Mouse (Mus musculus) liver, embryonic 14.5 days (tissue): Measurements from ENCODE around the gene Txnrd2. TPM values are rescaled to one million over a fixed set of nuclear protein-coding genes. Genes with fewer than 3 reads are reported as not detected.

ENCODE experiments used
- ATAC-seq: fragments of 200-750 bp; cut with Nextera tagmentation; 2 replicates; pipeline ENCODE4 v1.8.0; 2017; ENCODE audit warnings: moderate number of reproducible peaks, mild to moderate bottlenecking, moderate library complexity; ENCODE audit not compliant: insufficient read depth
- DNase-seq, 3 experiments: peaks; one replicate each; pipeline ENCODE4 v3.0.0-alpha.2; 2012 to 2013; ENCODE audit warnings: low read depth in 3 of 3, low spot score in 3 of 3
- H3K27ac ChIP-seq: fragments of 300-500 bp; sonication (generic); 2 replicates; pipeline ENCODE4 v1.5.1; 2014; ENCODE audit warnings: moderate library complexity, mild to moderate bottlenecking, control low read depth, inconsistent platforms
- H3K27me3 ChIP-seq: fragments of 300-500 bp; sonication (generic); 2 replicates; pipeline ENCODE4 v1.6.1; 2014; ENCODE audit warnings: mild to moderate bottlenecking, low read length, moderate library complexity; ENCODE audit not compliant: control insufficient read depth, insufficient read depth
- H3K36me3 ChIP-seq: fragments of 300-500 bp; sonication (generic); replicated peaks from 2 replicates; pipeline ENCODE4 v1.6.1; 2014; ENCODE audit warnings: low read depth; ENCODE audit not compliant: control insufficient read depth, insufficient read depth
- H3K4me1 ChIP-seq, 2 experiments: fragments of 200-500 bp in 1 of 2; fragments of 300-500 bp in 1 of 2; sonication (generic) in 1 of 2; replicated peaks; 2 replicates each; pipeline ENCODE4 v1.6.1; 2012 to 2014; ENCODE audit warnings: antibody characterized with exemption in 1 of 2, inconsistent platforms in 1 of 2, low read length in 1 of 2; ENCODE audit not compliant: control insufficient read depth in 2 of 2, insufficient read depth in 2 of 2
- H3K4me2 ChIP-seq: fragments of 300-500 bp; sonication (generic); 2 replicates; pipeline ENCODE4 v1.6.1; 2014; ENCODE audit warnings: low read depth, mild to moderate bottlenecking, control low read depth, moderate library complexity
- H3K4me3 ChIP-seq, 2 experiments: fragments of 200-500 bp in 1 of 2; fragments of 300-500 bp in 1 of 2; sonication (generic) in 1 of 2; 2 replicates each; pipeline ENCODE4 v1.5.1; 2012 to 2014; ENCODE audit warnings: low read depth in 2 of 2, low read length in 2 of 2, mild to moderate bottlenecking in 2 of 2, control low read depth in 1 of 2, inconsistent platforms in 1 of 2, moderate library complexity in 1 of 2; ENCODE audit not compliant: insufficient read depth in 1 of 2
- H3K9ac ChIP-seq: fragments of 300-500 bp; sonication (generic); replicated peaks from 2 replicates; pipeline ENCODE4 v1.6.1; 2014; ENCODE audit warnings: mild to moderate bottlenecking, control low read depth, moderate library complexity
- H3K9me3 ChIP-seq: fragments of 300-500 bp; sonication (generic); 2 replicates; pipeline ENCODE4 v1.6.1; 2016; ENCODE audit warnings: low read length, mixed read lengths; ENCODE audit not compliant: control insufficient read depth
- CTCF ChIP-seq: IDR thresholded peaks from 2 replicates; pipeline ENCODE4 v1.5.1; 2016; ENCODE audit warnings: antibody characterized with exemption, low read depth, control low read depth
- EP300 ChIP-seq: IDR thresholded peaks from 2 replicates; pipeline ENCODE4 v1.6.1; 2016; ENCODE audit warnings: antibody characterized with exemption, low read depth
- WGBS: fragments of 180-500 bp; shearing (Covaris S2); extraction: QIAGEN DNeasy Blood & Tissue Kit; methylation state at CpG from one replicate; pipeline ENCODE4 v1.1.7; 2014; ENCODE audit not compliant: insufficient replicate concordance; 5-methylcytosine and 5-hydroxymethylcytosine counted together
- polyA plus RNA-seq, 2 experiments: library from polyadenylated mRNA; depleted of rRNA in 1 of 2; stranded (reverse) in 1 of 2; unstranded in 1 of 2; fragments of >200 nt; fragmentation: Nextera tagmentation in 1 of 2; extraction: Ambion mirVana in 1 of 2; gene quantifications; 2 replicates each; pipeline versions ENCODE4 v1.2.1 to v1.2.3; 2012 to 2014

Txnrd2 gene
- polyA plus RNA-seq, 2 experiments, result 112 to 113 TPM

DNA sequence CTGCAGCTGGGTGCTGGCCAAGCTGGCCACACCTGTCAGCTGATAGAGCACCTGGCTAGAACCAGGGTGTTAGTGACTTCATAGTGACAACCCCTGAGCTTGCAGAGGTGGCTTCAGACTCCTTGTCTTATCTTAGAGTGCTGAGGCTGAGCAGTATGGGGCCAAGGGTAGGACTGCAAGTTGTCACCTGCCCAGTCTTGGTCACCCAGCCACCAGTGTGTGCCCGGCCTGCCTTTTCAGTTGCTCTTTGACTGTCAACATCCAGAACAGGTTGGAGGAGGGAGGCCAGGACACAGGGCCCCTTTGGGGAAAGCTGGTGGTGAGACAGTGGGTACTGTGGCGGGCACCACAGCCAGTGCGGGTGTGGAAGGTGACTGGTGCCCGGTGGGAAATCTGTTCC, 22.8 kb downstream of the Txnrd2 start:
- Histone ChIP-seq H3K4me1 (no peaks in the 10 kb centered on the region), H3K27ac (no peak overlapping the region), H3K36me3 (peaks cover 79% of the 10 kb centered on the region), H3K4me2 (no peak overlapping the region), H3K4me3 (no peak overlapping the region), H3K9me3 (no peaks in the 10 kb centered on the region), H3K9ac (no peak overlapping the region), H3K27me3 (no peaks in the 10 kb centered on the region)
- no peak for TF ChIP-seq CTCF
- TF ChIP-seq EP300, result no peak
- ATAC-seq, result no peak
- DNase-seq, result no peak
- WGBS, result 83% methylated on average over 4 of the region's 4 CpGs

DNA sequence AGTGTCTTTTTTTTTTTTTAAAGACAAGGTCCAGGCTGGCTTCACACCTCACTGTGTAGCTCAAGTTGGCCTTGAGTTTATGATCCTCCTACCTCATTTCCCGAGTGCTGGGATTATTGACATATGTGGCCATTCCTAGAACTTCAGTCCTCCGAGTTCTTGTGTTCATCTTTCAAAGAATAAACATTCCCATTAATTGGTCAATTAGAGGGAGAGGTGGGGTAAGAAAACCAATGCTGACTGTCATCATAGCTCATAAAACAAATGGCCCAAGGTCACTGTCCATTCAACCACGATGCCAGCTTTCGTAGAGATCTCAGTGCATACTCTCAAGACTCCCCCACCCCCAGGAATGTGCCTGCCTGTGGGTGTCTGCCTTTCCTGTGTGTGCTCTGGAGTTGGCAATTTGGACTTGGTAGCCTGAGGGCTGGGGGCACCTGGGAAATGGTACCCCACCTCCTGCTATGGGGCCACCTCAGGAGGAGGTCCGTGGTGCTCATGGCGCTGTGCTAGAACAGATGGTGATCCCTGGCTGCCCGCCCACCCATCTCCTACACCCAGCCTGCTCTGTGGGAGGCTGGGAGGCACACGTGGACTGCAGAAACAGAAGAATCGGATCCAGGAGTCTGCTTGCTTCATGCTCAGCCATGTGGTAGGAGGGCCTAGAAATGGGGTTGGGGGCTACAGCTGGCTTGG, 25.4 kb downstream of the Txnrd2 start:
- no peak for TF ChIP-seq CTCF
- no peak for TF ChIP-seq EP300

DNA sequence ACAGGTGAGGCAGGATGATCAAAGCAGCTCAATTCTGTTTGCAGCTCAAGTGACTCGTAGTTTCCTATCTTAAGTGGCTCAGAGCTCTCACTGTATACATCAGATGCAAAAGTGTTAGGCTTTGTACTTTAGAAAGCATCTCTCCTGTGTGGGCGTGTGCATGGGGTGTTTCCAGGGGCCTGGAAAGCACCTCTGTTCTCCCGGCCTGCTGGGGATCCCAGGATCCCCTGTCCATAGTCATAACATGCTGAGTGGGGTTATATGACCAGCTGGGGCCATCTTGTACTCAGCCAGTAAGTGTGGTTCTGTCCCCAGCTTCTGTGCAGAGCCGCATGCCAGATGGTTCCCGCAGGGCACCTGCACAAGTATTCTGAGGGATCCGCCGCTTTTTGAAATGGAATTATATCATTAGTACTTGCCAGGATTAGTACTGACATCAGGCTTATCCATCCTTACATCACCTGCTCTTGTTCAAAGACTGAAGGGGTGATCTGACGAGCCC, 26.2 kb downstream of the Txnrd2 start:
- TF ChIP-seq CTCF (no peak), EP300 (no peak)

More for the DNA sequence above, 25.4 kb downstream of the Txnrd2 start:
- Histone ChIP-seq H3K36me3 (peaks cover 80% of the 10 kb centered on the region), H3K9me3 (no peaks in the 10 kb centered on the region), H3K9ac (no peak overlapping the region), H3K4me3 (no peak overlapping the region), H3K4me2 (no peak overlapping the region), H3K27me3 (no peaks in the 10 kb centered on the region), H3K4me1 (no peaks in the 10 kb centered on the region), H3K27ac (no peak overlapping the region)
- ATAC-seq (no peak), DNase-seq (no peak)
- WGBS, result 90% methylated on average over 9 of the region's 9 CpGs

DNA sequence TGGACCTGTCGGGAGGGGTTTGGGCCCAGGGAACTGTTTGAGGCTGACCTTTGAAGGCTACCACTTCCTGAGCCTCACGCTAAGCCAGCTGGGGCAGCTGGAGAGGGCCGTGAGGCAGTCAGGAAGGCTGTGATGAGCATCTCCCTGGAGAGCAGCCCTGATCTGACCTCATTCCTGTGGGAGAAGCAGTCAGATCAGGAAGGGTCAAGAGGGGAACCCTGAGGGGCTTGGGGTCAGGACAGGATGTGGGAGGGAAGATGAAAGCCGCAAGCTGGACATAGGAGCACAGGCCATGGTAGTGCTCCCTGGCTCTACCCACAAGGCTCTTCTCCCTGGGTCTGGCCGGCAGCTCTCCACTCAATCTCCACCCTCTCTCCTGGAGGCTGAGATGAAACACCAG, 27.7 kb downstream of the Txnrd2 start:
- 77% methylated on average over 5 of the region's 5 CpGs for WGBS
- Histone ChIP-seq H3K9ac (no peak overlapping the region), H3K9me3 (no peaks in the 10 kb centered on the region), H3K27ac (no peak overlapping the region), H3K36me3 (peaks cover 80% of the 10 kb centered on the region), H3K27me3 (no peaks in the 10 kb centered on the region), H3K4me2 (no peak overlapping the region), H3K4me3 (no peak overlapping the region), H3K4me1 (peaks cover 0 to 4% of the 10 kb centered on the region in 2 experiments; a peak in 3 of 4 replicates)
- DNase-seq (no peak), ATAC-seq (no peak)
- TF ChIP-seq EP300 (no peak), CTCF (no peak)

More for the DNA sequence above, 26.2 kb downstream of the Txnrd2 start:
- Histone ChIP-seq H3K36me3 (peaks cover 80% of the 10 kb centered on the region), H3K4me2 (no peak overlapping the region), H3K4me1 (no peaks in the 10 kb centered on the region), H3K4me3 (no peak overlapping the region), H3K27ac (no peak overlapping the region), H3K9me3 (no peaks in the 10 kb centered on the region), H3K9ac (no peak overlapping the region), H3K27me3 (no peaks in the 10 kb centered on the region)
- ATAC-seq, result no peak
- no peak for DNase-seq
- WGBS, result 85% methylated on average over 8 of the region's 8 CpGs

DNA sequence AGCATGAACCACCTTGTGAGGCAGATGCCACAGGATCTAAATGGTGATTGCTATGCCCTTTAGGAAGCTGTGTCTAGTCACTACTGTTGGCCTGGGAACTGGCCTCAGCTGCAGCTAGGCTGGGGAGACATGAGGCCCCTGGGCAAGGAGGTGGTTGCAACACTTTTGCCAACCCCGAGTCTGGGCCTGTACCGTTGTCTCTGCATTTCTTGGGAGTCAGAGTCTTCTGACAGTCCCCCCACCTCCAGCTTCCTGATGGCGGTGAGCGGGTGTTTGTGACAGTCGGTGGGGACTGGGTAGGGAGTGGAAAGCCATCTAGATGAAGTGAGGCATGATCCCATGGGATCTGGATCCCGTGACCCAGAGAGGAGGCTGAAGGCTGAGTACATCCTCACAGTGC, 29.2 kb downstream of the Txnrd2 start:
- TF ChIP-seq EP300 (no peak), CTCF (no peak)
- DNase-seq (no peak), ATAC-seq (no peak)
- no peaks in the 10 kb centered on the region for H3K9me3 ChIP-seq
- no peak overlapping the region for H3K9ac ChIP-seq
- WGBS, result 82% methylated on average over 6 of the region's 6 CpGs
- H3K4me1 ChIP-seq, result peaks cover 0 to 19% of the 10 kb centered on the region in 2 experiments; a peak in 3 of 4 replicates
- no peak overlapping the region for H3K4me3 ChIP-seq
- no peak overlapping the region for H3K4me2 ChIP-seq
- peaks cover 82% of the 10 kb centered on the region for H3K36me3 ChIP-seq
- H3K27me3 ChIP-seq, result no peaks in the 10 kb centered on the region
- no peak overlapping the region for H3K27ac ChIP-seq
